Mouse (Mus musculus) B cell, adult 2 months (primary cell): ENCODE data around the gene Gm8251.
"Not testable (repeated sequence)": the region's sequence is repeated elsewhere in the genome, so short reads cannot be mapped to it uniquely, and the experiment has no call there.

Experiments used
- DNase-seq, 2 experiments: peaks; one replicate each; pipeline ENCODE4 v3.0.0; 2022

Gene Gm8251

GRCm38 (mm10) chr1:44061836-44062235 is at the start of gene Gm8251:
TSS of gene Gm8251 (minus strand) at chr1:44061936.
- no peak for DNase-seq

GRCm38 (mm10) chr1:44102939-44103338 is 41.2 kb upstream of the Gm8251 start:
- no peak for DNase-seq

GRCm38 (mm10) chr1:44102259-44102717 is 40.6 kb upstream of the Gm8251 start, which contains the start of gene Tex30:
TSS of gene Tex30 (minus strand) at chr1:44102441.
- DNase-seq = peak; percentile 90 to 92

GRCm38 (mm10) chr1:44101448-44102225 is 39.9 kb upstream of the Gm8251 start:
- peak; percentile 64 to 68 for DNase-seq

- peak; percentile 78 to 80 for DNase-seq
Measured at GRCm38 (mm10) chr1:44064625-44065024, 2.9 kb upstream of the Gm8251 start.

GRCm38 (mm10) chr1:44063439-44063838 is 1.7 kb upstream of the Gm8251 start:
- no peak for DNase-seq

- DNase-seq = no peak
Measured at GRCm38 (mm10) chr1:44057805-44058204, 3.9 kb downstream of the Gm8251 start.

- no peak for DNase-seq
Measured at GRCm38 (mm10) chr1:44046556-44046955, 15.2 kb downstream of the Gm8251 start.

- DNase-seq = not testable (repeated sequence)
Measured at GRCm38 (mm10) chr1:44045689-44046088, 16.0 kb downstream of the Gm8251 start.

- DNase-seq = no peak
Measured at GRCm38 (mm10) chr1:44042555-44042915, 19.2 kb downstream of the Gm8251 start.

- DNase-seq = peak; percentile 80 to 83
Measured at GRCm38 (mm10) chr1:44041797-44042554, 19.8 kb downstream of the Gm8251 start.

- DNase-seq = no peak
Measured at GRCm38 (mm10) chr1:44032948-44033347, 28.8 kb downstream of the Gm8251 start.

GRCm38 (mm10) chr1:44032213-44032612 is 29.5 kb downstream of the Gm8251 start:
- no peak for DNase-seq

- no peak for DNase-seq
Measured at GRCm38 (mm10) chr1:44027651-44028050, 34.1 kb downstream of the Gm8251 start.

GRCm38 (mm10) chr1:44022656-44023055 is 39.1 kb downstream of the Gm8251 start:
- DNase-seq = no peak

GRCm38 (mm10) chr1:44019934-44020333 is 41.8 kb downstream of the Gm8251 start, which contains the start of gene Mettl21c:
TSS of gene Mettl21c (minus strand) at chr1:44020034.
- DNase-seq = no peak

- DNase-seq = no peak
Measured at GRCm38 (mm10) chr1:44015556-44015955, 46.2 kb downstream of the Gm8251 start.
